Mouse (Mus musculus) embryonic fibroblast, embryonic 13.5 days (primary cell): ENCODE data around the gene Prickle2.

Source experiments
- CTCF ChIP-seq: IDR thresholded peaks from 2 replicates; pipeline ENCODE4 v1.5.1; 2011; ENCODE audit warnings: mild to moderate bottlenecking, control low read depth, low read length, moderate library complexity, borderline replicate concordance; ENCODE audit not compliant: insufficient read depth
- POLR2A ChIP-seq: IDR thresholded peaks from 2 replicates; pipeline ENCODE4 v1.6.1; 2011; ENCODE audit warnings: low read depth, mild to moderate bottlenecking, control low read depth, low read length, moderate library complexity

GRCm38 (mm10) chr6:92665530-92665989 lies 40.4 kb downstream of the Prickle2 start:
- no peak for TF ChIP-seq CTCF
- TF ChIP-seq POLR2A = no peak
